ENCODE assay signal across 8 mouse cellular contexts in the genomic region with DNA sequence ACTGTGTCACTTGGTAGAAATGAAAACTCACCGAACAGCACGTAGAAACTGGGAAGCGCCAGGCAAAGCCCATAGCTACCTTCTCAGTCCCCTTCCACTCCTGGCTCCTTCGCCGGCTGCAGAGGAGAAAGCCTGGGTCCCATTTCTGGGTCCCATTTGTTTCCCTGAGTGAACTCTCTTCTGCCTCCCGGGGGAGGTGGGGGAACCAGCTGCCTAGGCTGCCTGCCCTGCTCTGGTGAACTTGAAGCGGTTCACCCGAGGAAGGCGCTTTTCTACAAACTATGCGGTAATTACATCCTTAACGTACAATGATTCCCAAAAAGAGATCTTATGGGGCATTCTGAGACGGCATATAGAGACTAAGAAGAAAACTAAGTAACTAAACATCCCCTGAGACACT. TPM values are rescaled to one million over a fixed set of nuclear protein-coding genes. Genes with fewer than 3 reads are reported as not detected.
DNase-seq lines count a peak whose midpoint lies in the region; ATAC-seq and TF ChIP-seq lines count a peak whose summit lies in the region.

No protein-coding gene starts in this region.

- no peak for ATAC-seq in heart, embryonic 12.5 days (ENCODE audit: insufficient number of reproducible peaks, low FRiP score)
- ATAC-seq in embryonic facial prominence, embryonic 15.5 days (ENCODE audit: insufficient number of reproducible peaks, low FRiP score, low TSS enrichment, low read depth): no peak
- ATAC-seq in liver, embryonic 12.5 days: no peak

- WGBS in heart, embryonic 12.5 days: 6% methylated on average over 12 of the region's 12 CpGs
- 4% methylated on average over 12 of the region's 12 CpGs for WGBS in embryonic facial prominence, embryonic 15.5 days
- WGBS in liver, embryonic 12.5 days (ENCODE audit: insufficient replicate concordance): 9% methylated on average over 12 of the region's 12 CpGs

- peak overlapping the region; percentile 60; the same call in 1 of the 2 replicates for H3K9ac ChIP-seq in heart, embryonic 12.5 days
- no peak overlapping the region for H3K9ac ChIP-seq in embryonic facial prominence, embryonic 15.5 days
- H3K9ac ChIP-seq in liver, embryonic 12.5 days: no peak overlapping the region

- no peaks in the 10 kb centered on the region for H3K36me3 ChIP-seq in heart, embryonic 12.5 days
- H3K36me3 ChIP-seq in E14TG2a.4 (ENCODE audit: insufficient read depth, low read length): no peaks in the 10 kb centered on the region
- no peaks in the 10 kb centered on the region for H3K36me3 ChIP-seq in embryonic facial prominence, embryonic 15.5 days
- H3K36me3 ChIP-seq in liver, embryonic 12.5 days: no peaks in the 10 kb centered on the region

- no peak for TF ChIP-seq CTCF in E14TG2a.4 (conservative IDR thresholded peaks at IDR 0.05; ENCODE audit: low read length)

- no peaks in the 10 kb centered on the region for H3K9me3 ChIP-seq in heart, embryonic 12.5 days (replicated peaks)
- H3K9me3 ChIP-seq in E14TG2a.4 (ENCODE audit: low read length): no peaks in the 10 kb centered on the region
- no peaks in the 10 kb centered on the region for H3K9me3 ChIP-seq in embryonic facial prominence, embryonic 15.5 days (replicated peaks)
- H3K9me3 ChIP-seq in liver, embryonic 12.5 days (replicated peaks): no peaks in the 10 kb centered on the region

- no peak overlapping the region for H3K27ac ChIP-seq in heart, embryonic 12.5 days (ENCODE audit: poor library complexity, severe bottlenecking)
- no peak overlapping the region; the same call in 1 of the 2 replicates for H3K27ac ChIP-seq in embryonic facial prominence, embryonic 15.5 days (replicated peaks)
- H3K27ac ChIP-seq in liver, embryonic 12.5 days: no peak overlapping the region

- H3K4me1 ChIP-seq in heart, embryonic 12.5 days (replicated peaks): peaks cover 16% of the 10 kb centered on the region
- H3K4me1 ChIP-seq in E14TG2a.4 (replicated peaks; ENCODE audit: low read depth, low read length): peaks cover 17% of the 10 kb centered on the region
- H3K4me1 ChIP-seq in embryonic facial prominence, embryonic 15.5 days: peaks cover 24% of the 10 kb centered on the region
- peaks cover 17% of the 10 kb centered on the region for H3K4me1 ChIP-seq in liver, embryonic 12.5 days

- peaks cover 72% of the 10 kb centered on the region for H3K27me3 ChIP-seq in heart, embryonic 12.5 days (replicated peaks)
- peaks cover 87% of the 10 kb centered on the region for H3K27me3 ChIP-seq in E14TG2a.4 (ENCODE audit: insufficient read depth, low read length)
- H3K27me3 ChIP-seq in embryonic facial prominence, embryonic 15.5 days: peaks cover 49% of the 10 kb centered on the region
- H3K27me3 ChIP-seq in liver, embryonic 12.5 days (replicated peaks): peaks cover 99% of the 10 kb centered on the region

- H3K4me3 ChIP-seq in heart, embryonic 12.5 days: peak overlapping the region; percentile 57
- H3K4me3 ChIP-seq in E14TG2a.4 (replicated peaks; ENCODE audit: low read length): peak overlapping the region; percentile 75
- H3K4me3 ChIP-seq in embryonic facial prominence, embryonic 15.5 days (replicated peaks): peak overlapping the region; percentile 55
- H3K4me3 ChIP-seq in liver, embryonic 12.5 days: no peak overlapping the region

- peak overlapping the region; percentile 85 for H3K4me2 ChIP-seq in heart, embryonic 12.5 days
- peak overlapping the region; percentile 87 for H3K4me2 ChIP-seq in embryonic facial prominence, embryonic 15.5 days (replicated peaks)
- peak overlapping the region; percentile 63; the same call in 1 of the 2 replicates for H3K4me2 ChIP-seq in liver, embryonic 12.5 days

- no peak for DNase-seq in heart, postnatal 4 days
- no peak for DNase-seq in thymus, postnatal 36 days
- DNase-seq in cerebellum, adult 18-20 months: no peak
- no peak for DNase-seq in urinary bladder, postnatal 14 days (ENCODE audit: low spot score)

RNA-seq across cellular contexts. Expression of a gene that starts 0.8 kb away (rescaled TPM):
- 2.1 and 2.4 TPM in 2 replicates for polyA plus RNA-seq in heart, embryonic 12.5 days (2016; fragmentation: Nextera tagmentation; extraction: Ambion mirVana)
- total RNA-seq in heart, postnatal 4 days (2021): 1 to 10 TPM in 1 of 2 experiments, under 1 TPM in 1; 0.88 to 1.6 TPM
- polyA plus RNA-seq in embryonic facial prominence, embryonic 15.5 days (2015; fragmentation: Nextera tagmentation; extraction: Ambion mirVana): 20.8 and 24.6 TPM in 2 replicates
- polyA plus RNA-seq in liver, embryonic 12.5 days (2016; fragmentation: Nextera tagmentation; extraction: Ambion mirVana): 1.8 and 2.4 TPM in 2 replicates

RNA-seq across cellular contexts. Expression of a gene that starts 44.2 kb away (rescaled TPM):
- polyA plus RNA-seq in heart, embryonic 12.5 days (2016; fragmentation: Nextera tagmentation; extraction: Ambion mirVana): 7.4 and 12.0 TPM in 2 replicates
- 10 to 100 TPM; 19.1 to 23.3 TPM for total RNA-seq in heart, postnatal 4 days (2021)
- 11.8 and 17.6 TPM in 2 replicates for polyA plus RNA-seq in embryonic facial prominence, embryonic 15.5 days (2015; fragmentation: Nextera tagmentation; extraction: Ambion mirVana)
- 88.6 and 94.9 TPM in 2 replicates for polyA plus RNA-seq in liver, embryonic 12.5 days (2016; fragmentation: Nextera tagmentation; extraction: Ambion mirVana)

RNA-seq across cellular contexts. Expression of a gene that starts 51.4 kb away (rescaled TPM):
- polyA plus RNA-seq in heart, embryonic 12.5 days (2016; fragmentation: Nextera tagmentation; extraction: Ambion mirVana): 510 TPM in 2 replicates
- total RNA-seq in heart, postnatal 4 days (2021): 100 to 1,000 TPM; 240 to 258 TPM
- polyA plus RNA-seq in embryonic facial prominence, embryonic 15.5 days (2015; fragmentation: Nextera tagmentation; extraction: Ambion mirVana): 488 and 504 TPM in 2 replicates
- 664 and 670 TPM in 2 replicates for polyA plus RNA-seq in liver, embryonic 12.5 days (2016; fragmentation: Nextera tagmentation; extraction: Ambion mirVana)
